21 mouse cellular contexts compared by ENCODE assay signal in the genomic region with DNA sequence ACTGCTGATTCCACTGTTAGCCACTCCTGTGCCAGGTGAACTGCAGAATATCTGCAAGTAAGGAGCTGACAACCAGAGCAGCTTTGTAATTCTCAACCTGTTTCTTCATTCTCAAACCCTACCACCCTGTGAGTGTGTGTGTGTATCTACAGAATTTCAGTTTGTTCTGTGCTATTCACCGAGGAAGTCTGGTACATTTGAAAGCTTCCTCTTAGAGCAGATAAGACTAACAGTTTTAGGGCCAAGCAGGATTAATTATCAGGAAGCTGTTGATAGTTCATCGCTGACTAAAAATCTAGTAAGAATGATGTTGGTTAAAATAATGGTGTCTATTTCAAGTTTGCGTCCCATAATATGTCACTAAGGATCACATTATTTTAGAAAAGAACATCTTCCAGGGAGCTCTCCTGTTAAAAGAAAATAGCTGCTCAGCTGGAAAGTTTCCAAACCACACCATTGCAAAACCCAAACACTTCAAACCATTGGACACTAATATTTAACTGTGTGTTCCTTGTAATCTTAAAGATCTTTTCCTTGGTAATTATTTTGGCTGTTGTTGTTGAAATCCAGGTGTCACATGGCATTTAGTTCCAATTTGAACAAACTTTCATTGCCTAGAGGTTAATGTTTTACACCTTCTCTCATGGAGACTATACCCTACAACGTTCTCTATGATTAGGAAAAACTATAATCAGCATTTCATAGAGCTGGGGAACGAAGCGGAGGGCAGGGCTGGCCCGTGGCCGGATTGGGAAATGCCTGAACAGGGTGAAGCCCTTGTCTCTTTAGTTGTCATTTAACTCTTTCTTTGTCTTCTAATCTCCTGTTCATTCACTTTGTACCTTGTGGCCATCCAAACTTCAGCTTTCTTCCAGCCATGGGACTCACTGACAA. TPM values are rescaled to one million over a fixed set of nuclear protein-coding genes. Genes with fewer than 3 reads are reported as not detected.
DNase-seq lines count a peak whose midpoint lies in the region; ATAC-seq and TF ChIP-seq lines count a peak whose summit lies in the region.
"Had no signal": no experiment of that assay in that cellular context is flagged by ENCODE, and none has a peak within 500 bp of the region (broad histone marks: within the 10 kb centered on the region; RNA-seq: fewer than 3 reads in every experiment).

No protein-coding gene starts in this region.

- H3K27me3 ChIP-seq in lung, embryonic 14.5 days (ENCODE audit: insufficient read depth, low read length) = no peaks in the 10 kb centered on the region
- H3K27me3 ChIP-seq: embryonic facial prominence, embryonic 13.5 days; limb, embryonic 12.5 days; megakaryocyte, embryonic 14.5 days had no signal

- WGBS in lung, embryonic 14.5 days = 28% methylated on average over 8 of the region's 8 CpGs

- H3K4me2 ChIP-seq in lung, embryonic 14.5 days = no peak overlapping the region
- H3K4me2 ChIP-seq: embryonic facial prominence, embryonic 13.5 days; limb, embryonic 12.5 days had no signal

- no peaks in the 10 kb centered on the region for H3K36me3 ChIP-seq in lung, embryonic 14.5 days (ENCODE audit: insufficient read depth)
- H3K36me3 ChIP-seq: embryonic facial prominence, embryonic 13.5 days; limb, embryonic 12.5 days had no signal

- no peak overlapping the region for H3K27ac ChIP-seq in lung, embryonic 14.5 days (ENCODE audit: low read depth)
- H3K27ac ChIP-seq: embryonic facial prominence, embryonic 13.5 days; hindbrain, postnatal 0 days; kidney, postnatal 0 days; limb, embryonic 12.5 days had no signal

- H3K4me1 ChIP-seq in lung, embryonic 14.5 days (ENCODE audit: insufficient read depth) = no peaks in the 10 kb centered on the region
- H3K4me1 ChIP-seq: embryonic facial prominence, embryonic 13.5 days; limb, embryonic 12.5 days had no signal

- no peak overlapping the region for H3K9ac ChIP-seq in lung, embryonic 14.5 days
- H3K9ac ChIP-seq: embryonic facial prominence, embryonic 13.5 days; limb, embryonic 12.5 days had no signal

- H3K9me3 ChIP-seq in lung, embryonic 14.5 days (ENCODE audit: low read depth, low read length) = no peaks in the 10 kb centered on the region
- H3K9me3 ChIP-seq: embryonic facial prominence, embryonic 13.5 days; limb, embryonic 12.5 days; megakaryocyte, embryonic 14.5 days had no signal

- no peak for TF ChIP-seq CTCF in lung, embryonic 14.5 days (IDR thresholded peaks at IDR 0.05; ENCODE audit: low read depth)

- H3K4me3 ChIP-seq in lung, embryonic 14.5 days (ENCODE audit: low read depth, low read length) = no peak overlapping the region
- H3K4me3 ChIP-seq: embryonic facial prominence, embryonic 13.5 days; limb, embryonic 12.5 days; megakaryocyte, embryonic 14.5 days had no signal

- ATAC-seq in lung, embryonic 14.5 days (ENCODE audit: insufficient read depth) = no peak
- ATAC-seq in monocyte, adult 5-6 weeks (replicated peaks; ENCODE audit: insufficient number of reproducible peaks, low FRiP score, low TSS enrichment, poor library complexity, severe bottlenecking) = no peak
- ATAC-seq: activated CD4-positive, CD25-positive, alpha-beta regulatory T cell, adult 4 months; hindbrain, postnatal 0 days had no signal

- DNase-seq in adrenal gland, adult 2 months = peak; percentile 31
- no peak for DNase-seq in adrenal gland, adult 8-10 months
- peak; percentile 54 for DNase-seq in lung, embryonic 14.5 days
- DNase-seq in lung, postnatal 4 days = no peak
- DNase-seq in lung, postnatal 10 days = peak; percentile 9
- DNase-seq in frontal cortex, postnatal 14 days (ENCODE audit: low spot score in 2 of 2) = no peak
- DNase-seq in cerebellum, adult 11 months = no peak
- DNase-seq: cerebellum, postnatal 14 days; thymus, postnatal 36 days had no signal

RNA-seq across cellular contexts. Expression of a gene that starts 16.0 kb away (rescaled TPM):
- 10 to 100 TPM; 11.9 to 12.6 TPM for total RNA-seq in adrenal gland, adult 2 months (2021)
- polyA plus RNA-seq in adrenal gland, adult 2 months (2012; rRNA removed) = 2.7 TPM in 2 replicates
- total RNA-seq in adrenal gland, adult 8-10 months (2022) = 10 to 100 TPM in 1 of 4 experiments, 1 to 10 TPM in 3; 5.7 to 12.5 (median 7.9) TPM
- 9.0 and 9.3 TPM in 2 replicates for polyA plus RNA-seq in lung, embryonic 14.5 days (2014; fragmentation: Nextera tagmentation; extraction: Ambion mirVana)
- total RNA-seq in monocyte, adult 5-6 weeks (2017) = 62.1 to 71.7 TPM (median 68.4 TPM) in 3 replicates

RNA-seq across cellular contexts. Expression of a gene that starts 30.6 kb away (rescaled TPM):
- not detected for total RNA-seq in adrenal gland, adult 2 months (2021)
- not detected in 2 replicates for polyA plus RNA-seq in adrenal gland, adult 2 months (2012; rRNA removed)
- not detected for total RNA-seq in adrenal gland, adult 8-10 months (2022)
- polyA plus RNA-seq in lung, embryonic 14.5 days (2014; fragmentation: Nextera tagmentation; extraction: Ambion mirVana) = not detected in 2 replicates
- total RNA-seq in monocyte, adult 5-6 weeks (2017) = not detected in 3 replicates
- total RNA-seq: gastrocnemius, adult 8-10 months; hindbrain, postnatal 0 days; layer of hippocampus, postnatal 14 days had no signal
- polyA plus RNA-seq: activated CD4-positive, CD25-positive, alpha-beta regulatory T cell, adult 4 months; embryonic facial prominence, embryonic 13.5 days; forebrain, embryonic 11.5 days; heart, postnatal 0 days; hindbrain, postnatal 0 days; kidney, postnatal 0 days; limb, embryonic 12.5 days; stomach, embryonic 16.5 days had no signal

Comparison
In these comparisons a context has a peak if more than half of its experiments do, and no peak if none do; other contexts are left out.
1. DNase-seq: peak in adrenal gland, adult 2 months (single experiment), lung, embryonic 14.5 days (single experiment) and lung, postnatal 10 days (single experiment); none in adrenal gland, adult 8-10 months (single experiment), lung, postnatal 4 days (0 of 2), frontal cortex, postnatal 14 days (0 of 2) and cerebellum, adult 11 months (single experiment).